Mouse (Mus musculus) MEL (cell line): ENCODE results near the gene Samd13. TPM values are rescaled to one million over a fixed set of nuclear protein-coding genes. Genes with fewer than 3 reads are reported as not detected.

ENCODE experiments used
- DNase-seq: peaks from one replicate; pipeline ENCODE4 v3.0.0; 2011; ENCODE audit warnings: low read depth, low spot score
- H3K27ac ChIP-seq: 2 replicates; pipeline ENCODE4 v1.5.1; 2012; ENCODE audit warnings: low read depth, mild to moderate bottlenecking, control low read depth, low read length, moderate library complexity; ENCODE audit not compliant: control insufficient read depth
- H3K27me3 ChIP-seq, 2 experiments: fragments of 150-350 bp in 1 of 2; sonication (generic) in 1 of 2; 2 replicates each; pipeline ENCODE4 v1.6.1; 2012; ENCODE audit warnings: low read length in 2 of 2, mild to moderate bottlenecking in 2 of 2, improper control_type of control experiment in 1 of 2, moderate library complexity in 1 of 2; ENCODE audit not compliant: insufficient read depth in 2 of 2, control insufficient read depth in 1 of 2
- H3K36me3 ChIP-seq, 2 experiments: 2 replicates each; pipeline ENCODE4 v1.6.1; 2012 to 2014; ENCODE audit warnings: low read length in 2 of 2, improper control_type of control experiment in 1 of 2, inconsistent platforms in 1 of 2, mild to moderate bottlenecking in 1 of 2; ENCODE audit not compliant: insufficient read depth in 2 of 2, control insufficient read depth in 1 of 2
- H3K4me1 ChIP-seq, 2 experiments: fragments of 150-350 bp in 1 of 2; sonication (generic) in 1 of 2; 2 replicates each; pipeline ENCODE4 v1.6.1; 2012; ENCODE audit warnings: low read length in 2 of 2, improper control_type of control experiment in 1 of 2, mild to moderate bottlenecking in 1 of 2; ENCODE audit not compliant: insufficient read depth in 2 of 2, control insufficient read depth in 1 of 2
- H3K4me3 ChIP-seq, 2 experiments: fragments of 150-350 bp in 1 of 2; sonication (generic) in 1 of 2; 2 replicates each; pipeline ENCODE4 v1.5.1; 2012; ENCODE audit warnings: low read depth in 2 of 2, low read length in 2 of 2, mild to moderate bottlenecking in 2 of 2, moderate library complexity in 2 of 2, control low read depth in 1 of 2, improper control_type of control experiment in 1 of 2; ENCODE audit not compliant: control insufficient read depth in 1 of 2, insufficient read depth in 1 of 2
- H3K79me2 ChIP-seq: 2 replicates; pipeline ENCODE4 v1.6.1; 2012; ENCODE audit warnings: mild to moderate bottlenecking, low read length, moderate library complexity; ENCODE audit not compliant: control insufficient read depth, poor library complexity, insufficient read depth
- H3K9ac ChIP-seq: 2 replicates; pipeline ENCODE4 v1.6.1; 2012; ENCODE audit warnings: low read depth, mild to moderate bottlenecking, control low read depth, low read length, moderate library complexity; ENCODE audit not compliant: control insufficient read depth, poor library complexity, severe bottlenecking
- H3K9me3 ChIP-seq: fragments of 150-350 bp; sonication (generic); replicated peaks from 2 replicates; pipeline ENCODE4 v1.6.1; 2012; ENCODE audit warnings: mild to moderate bottlenecking, low read length, improper control_type of control experiment, moderate library complexity; ENCODE audit not compliant: insufficient read depth
- BHLHE40 ChIP-seq: IDR thresholded peaks from 2 replicates; pipeline ENCODE4 v1.6.1; 2012; ENCODE audit warnings: low read depth, mild to moderate bottlenecking, inconsistent platforms, low read length, improper control_type of control experiment, borderline replicate concordance
- CHD1 ChIP-seq: IDR thresholded peaks from 2 replicates; pipeline ENCODE4 v1.6.1; 2012; ENCODE audit warnings: low read depth, mild to moderate bottlenecking, inconsistent platforms, low read length, improper control_type of control experiment
- CTCF ChIP-seq, 3 experiments: IDR thresholded peaks in 2 of 3; conservative IDR thresholded peaks in 1 of 3; 2 replicates each; pipeline ENCODE4 v1.5.1; 2011 to 2012; ENCODE audit warnings: low read length in 3 of 3, low read depth in 2 of 3, mild to moderate bottlenecking in 2 of 3, improper control_type of control experiment in 1 of 3, inconsistent platforms in 1 of 3, mixed read lengths in 1 of 3, moderate library complexity in 1 of 3; ENCODE audit not compliant: control insufficient read depth in 1 of 3, insufficient read depth in 1 of 3, poor library complexity in 1 of 3, severe bottlenecking in 1 of 3
- E2F4 ChIP-seq: IDR thresholded peaks from 2 replicates; pipeline ENCODE4 v1.6.1; 2011; ENCODE audit warnings: low read depth, low read length, improper control_type of control experiment, borderline replicate concordance
- ELF1 ChIP-seq: IDR thresholded peaks from 2 replicates; pipeline ENCODE4 v1.6.1; 2014; ENCODE audit warnings: low read depth, mild to moderate bottlenecking, inconsistent platforms, low read length, improper control_type of control experiment, moderate library complexity
- EP300 ChIP-seq, 2 experiments: IDR thresholded peaks; 2 replicates each; pipeline ENCODE4 v1.6.1; 2011; ENCODE audit warnings: improper control_type of control experiment in 2 of 2, low read length in 2 of 2, low read depth in 1 of 2, mild to moderate bottlenecking in 1 of 2
- ETS1 ChIP-seq: IDR thresholded peaks from 2 replicates; pipeline ENCODE4 v1.6.1; 2012; ENCODE audit warnings: low read depth, mild to moderate bottlenecking, inconsistent platforms, low read length, improper control_type of control experiment, moderate library complexity
- GABPA ChIP-seq: IDR thresholded peaks from 2 replicates; pipeline ENCODE4 v1.6.1; 2012; ENCODE audit warnings: low read depth, mild to moderate bottlenecking, inconsistent platforms, low read length, improper control_type of control experiment, moderate library complexity
- GATA1 ChIP-seq: IDR thresholded peaks from 2 replicates; pipeline ENCODE4 v1.6.1; 2011; ENCODE audit warnings: low read depth, low read length, improper control_type of control experiment
- MAX ChIP-seq: IDR thresholded peaks from 2 replicates; pipeline ENCODE4 v1.6.1; 2011; ENCODE audit warnings: low read length, improper control_type of control experiment
- MEF2A ChIP-seq: IDR thresholded peaks from 2 replicates; pipeline ENCODE4 v1.6.1; 2014; ENCODE audit warnings: low read depth, mild to moderate bottlenecking, inconsistent platforms, low read length, improper control_type of control experiment; ENCODE audit not compliant: poor library complexity, insufficient replicate concordance, severe bottlenecking; ENCODE audit errors: extremely low read depth
- MXI1 ChIP-seq: IDR thresholded peaks from 2 replicates; pipeline ENCODE4 v1.6.1; 2011; ENCODE audit warnings: mild to moderate bottlenecking, low read depth, low read length, improper control_type of control experiment
- MYB ChIP-seq: IDR thresholded peaks from 2 replicates; pipeline ENCODE4 v1.6.1; 2011; ENCODE audit warnings: mild to moderate bottlenecking, low read depth, low read length, improper control_type of control experiment
- MYC ChIP-seq: IDR thresholded peaks from 2 replicates; pipeline ENCODE4 v1.6.1; 2011; ENCODE audit warnings: low read depth, mild to moderate bottlenecking, low read length, improper control_type of control experiment, moderate library complexity
- NELFE ChIP-seq: IDR thresholded peaks from 2 replicates; pipeline ENCODE4 v1.6.1; 2011; ENCODE audit warnings: low read depth, low read length, improper control_type of control experiment
- NRF1 ChIP-seq: IDR thresholded peaks from 2 replicates; pipeline ENCODE4 v1.6.1; 2014; ENCODE audit warnings: low read depth, mild to moderate bottlenecking, inconsistent platforms, low read length, improper control_type of control experiment, moderate library complexity; ENCODE audit not compliant: poor library complexity, insufficient read depth, severe bottlenecking
- POLR2A ChIP-seq, 2 experiments: IDR thresholded peaks; 2 replicates each; pipeline ENCODE4 v1.6.1; 2011 to 2012; ENCODE audit warnings: low read length in 2 of 2, mild to moderate bottlenecking in 2 of 2, control low read depth in 1 of 2, improper control_type of control experiment in 1 of 2, low read depth in 1 of 2, moderate library complexity in 1 of 2; ENCODE audit not compliant: control insufficient read depth in 1 of 2, insufficient read depth in 1 of 2, poor library complexity in 1 of 2
- POLR2AphosphoS2 ChIP-seq: IDR thresholded peaks from 2 replicates; pipeline ENCODE4 v1.6.1; 2011; ENCODE audit warnings: low read length, improper control_type of control experiment
- POLR2AphosphoS5 ChIP-seq: IDR thresholded peaks from 2 replicates; pipeline ENCODE4 v1.6.1; 2012; ENCODE audit warnings: low read depth, borderline replicate concordance, mild to moderate bottlenecking, inconsistent platforms, low read length, moderate library complexity, mixed read lengths
- RAD21 ChIP-seq: IDR thresholded peaks from 2 replicates; pipeline ENCODE4 v1.6.1; 2011; ENCODE audit warnings: mild to moderate bottlenecking, low read depth, low read length, improper control_type of control experiment
- RCOR1 ChIP-seq: IDR thresholded peaks from 2 replicates; pipeline ENCODE4 v1.6.1; 2012; ENCODE audit warnings: low read depth, mild to moderate bottlenecking, inconsistent platforms, low read length, improper control_type of control experiment
- SMC3 ChIP-seq: IDR thresholded peaks from 2 replicates; pipeline ENCODE4 v1.6.1; 2011; ENCODE audit warnings: low read depth, low read length, improper control_type of control experiment
- TBP ChIP-seq: IDR thresholded peaks from 2 replicates; pipeline ENCODE4 v1.8.0; 2011; ENCODE audit warnings: low read depth, low read length, improper control_type of control experiment
- UBTF ChIP-seq: IDR thresholded peaks from 2 replicates; pipeline ENCODE4 v1.6.1; 2012; ENCODE audit warnings: low read depth, mild to moderate bottlenecking, inconsistent platforms, low read length, improper control_type of control experiment, moderate library complexity, borderline replicate concordance; ENCODE audit not compliant: insufficient read depth
- USF1 ChIP-seq: IDR thresholded peaks from 2 replicates; pipeline ENCODE4 v1.6.1; 2014; ENCODE audit warnings: low read depth, mild to moderate bottlenecking, inconsistent platforms, low read length, improper control_type of control experiment, moderate library complexity
- ZC3H11A ChIP-seq: IDR thresholded peaks from 2 replicates; pipeline ENCODE4 v1.6.1; 2012; ENCODE audit warnings: low read depth, mild to moderate bottlenecking, inconsistent platforms, low read length, improper control_type of control experiment
- ZKSCAN1 ChIP-seq: IDR thresholded peaks from 2 replicates; pipeline ENCODE4 v1.6.1; 2012; ENCODE audit warnings: low read depth, mild to moderate bottlenecking, inconsistent platforms, low read length, improper control_type of control experiment, moderate library complexity
- ZMIZ1 ChIP-seq: IDR thresholded peaks from 2 replicates; pipeline ENCODE4 v1.6.1; 2012; ENCODE audit warnings: low read depth, mild to moderate bottlenecking, inconsistent platforms, low read length, improper control_type of control experiment, moderate library complexity
- ZNF384 ChIP-seq: IDR thresholded peaks from 2 replicates; pipeline ENCODE4 v1.6.1; 2012; ENCODE audit warnings: low read depth, mild to moderate bottlenecking, inconsistent platforms, low read length, improper control_type of control experiment
- polyA plus RNA-seq, 2 experiments: library from polyadenylated mRNA; stranded (reverse) in 1 of 2; unstranded in 1 of 2; fragments of >175 nt in 1 of 2; fragments of >200 nt in 1 of 2; gene quantifications; 2 replicates each; pipeline versions ENCODE4 v1.2.1 to v1.2.4; 2012; ENCODE audit warnings: low replicate concordance in 2 of 2, low read depth in 1 of 2; ENCODE audit not compliant: insufficient read length in 2 of 2, insufficient read depth in 1 of 2, missing spikeins in 1 of 2
- total RNA-seq: library from RNA; depleted of rRNA; stranded (reverse); fragments of 300-350 nt; gene quantifications from 2 replicates; pipeline ENCODE4 v1.2.3, GENCODE M21; 2012

The Samd13 gene
- total and polyA plus RNA-seq, 3 experiments: 1.1 to 1.2 TPM; not detected in 1

- Histone ChIP-seq H3K27me3 (no peaks in the 10 kb centered on the region; a peak in 1 of 4 replicates), H3K27ac (no peak overlapping the region), H3K79me2 (no peaks in the 10 kb centered on the region), H3K9ac (no peak overlapping the region), H3K36me3 (no peaks in the 10 kb centered on the region)
- no peak for DNase-seq
- TF ChIP-seq CHD1: no peak
- TF ChIP-seq MEF2A: no peak
- no peak for TF ChIP-seq RCOR1
- no peak for TF ChIP-seq ETS1
- TF ChIP-seq GATA1: no peak
- TF ChIP-seq EP300 (IDR thresholded peaks at IDR 0.05; ENCODE audit: low read depth in 1 of 2, low read length in 2 of 2): no peak
- TF ChIP-seq CTCF (IDR thresholded peaks at IDR 0.05 in 2 of 3, conservative IDR thresholded peaks at IDR 0.05 in 1 of 3; ENCODE audit: control insufficient read depth in 1 of 3, insufficient read depth in 1 of 3, low read depth in 2 of 3, low read length in 3 of 3, poor library complexity in 1 of 3, severe bottlenecking in 1 of 3): no peak
- no peak for TF ChIP-seq NELFE
- TF ChIP-seq POLR2A (IDR thresholded peaks at IDR 0.05; ENCODE audit: control insufficient read depth in 1 of 2, insufficient read depth in 1 of 2, low read depth in 1 of 2, low read length in 2 of 2, poor library complexity in 1 of 2): no peak
- no peak for TF ChIP-seq ZNF384
- no peak for TF ChIP-seq POLR2AphosphoS5
- no peak for TF ChIP-seq USF1
- no peak for TF ChIP-seq RAD21
- TF ChIP-seq UBTF: no peak
- TF ChIP-seq TBP: no peak
- TF ChIP-seq ZKSCAN1: no peak
- TF ChIP-seq ELF1: no peak
- TF ChIP-seq, all 39 proteins: peak for 0
- no peaks in the 10 kb centered on the region for H3K9me3 ChIP-seq
- no peaks in the 10 kb centered on the region for H3K4me1 ChIP-seq
- H3K4me3 ChIP-seq: no peak overlapping the region
Measured at GRCm38 (mm10) chr3:146632506-146632905, 52.9 kb downstream of the Samd13 start.

- Histone ChIP-seq H3K4me1 (no peaks in the 10 kb centered on the region), H3K27ac (no peak overlapping the region), H3K36me3 (no peaks in the 10 kb centered on the region), H3K79me2 (no peaks in the 10 kb centered on the region), H3K4me3 (no peak overlapping the region), H3K9ac (no peak overlapping the region), H3K27me3 (peaks cover 0 to 5% of the 10 kb centered on the region in 2 experiments; a peak in 1 of 4 replicates), H3K9me3 (no peaks in the 10 kb centered on the region)
- no peak for DNase-seq
- no peak for TF ChIP-seq NRF1
- no peak for TF ChIP-seq BHLHE40
- no peak for TF ChIP-seq ZMIZ1
- no peak for TF ChIP-seq MYC
- no peak for TF ChIP-seq TBP
- TF ChIP-seq MAX: no peak
- no peak for TF ChIP-seq GABPA
- TF ChIP-seq CHD1: no peak
- no peak for TF ChIP-seq SMC3
- TF ChIP-seq POLR2AphosphoS2: no peak
- TF ChIP-seq E2F4: no peak
- no peak for TF ChIP-seq MEF2A
- TF ChIP-seq ZKSCAN1: no peak
- TF ChIP-seq MXI1: no peak
- TF ChIP-seq ZC3H11A: no peak
- no peak for TF ChIP-seq MYB
Measured at GRCm38 (mm10) chr3:146628227-146628982, 57.0 kb downstream of the Samd13 start.
